Mouse (Mus musculus): ENCODE results near the gene Pex13.

DNA sequence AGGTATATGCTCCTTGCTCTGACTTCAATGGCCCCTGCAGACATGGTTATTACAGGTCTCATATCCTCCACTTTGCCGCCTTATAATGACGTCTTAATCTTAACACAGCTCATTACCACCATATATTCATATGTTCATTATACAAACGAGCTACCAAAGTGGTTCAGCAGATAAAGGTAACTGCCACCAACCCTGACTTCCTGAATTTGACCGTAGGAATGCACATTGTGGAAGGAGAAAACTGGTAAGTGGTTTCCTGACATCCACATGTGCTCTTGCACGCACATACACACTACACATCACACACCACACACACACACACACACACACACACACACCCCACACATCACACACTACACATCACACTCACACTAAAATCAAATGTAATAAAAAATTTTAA is 51.2 kb downstream of the Pex13 start:
- TF ChIP-seq CTCF (IDR thresholded peaks at IDR 0.05; ENCODE audit: control insufficient read depth, insufficient read depth, insufficient replicate concordance, low read depth, low read length): no peak
- no peak for TF ChIP-seq POLR2A (IDR thresholded peaks at IDR 0.05; ENCODE audit: control insufficient read depth, low read depth, low read length)

Data from testis, adult 2 months (tissue).